Mouse (Mus musculus) erythroblast, embryonic 14.5 days (primary cell): ENCODE data around the gene Slc29a3. TPM values are rescaled to one million over a fixed set of nuclear protein-coding genes. Genes with fewer than 3 reads are reported as not detected.

Experiments used
- H3K27me3 ChIP-seq: 2 replicates; pipeline ENCODE4 v1.6.1; 2012; ENCODE audit warnings: inconsistent platforms; ENCODE audit not compliant: control insufficient read depth
- H3K36me3 ChIP-seq: 2 replicates; pipeline ENCODE4 v1.6.1; 2012; ENCODE audit warnings: mild to moderate bottlenecking, inconsistent platforms; ENCODE audit not compliant: control insufficient read depth
- H3K4me1 ChIP-seq: 2 replicates; pipeline ENCODE4 v1.6.1; 2012; ENCODE audit warnings: inconsistent platforms; ENCODE audit not compliant: control insufficient read depth
- H3K4me3 ChIP-seq: replicated peaks from 2 replicates; pipeline ENCODE3; 2012; ENCODE audit warnings: moderate library complexity, mild to moderate bottlenecking, inconsistent platforms
- H3K9me3 ChIP-seq: 2 replicates; pipeline ENCODE4 v1.6.1; 2012; ENCODE audit warnings: low read length, inconsistent platforms, mixed read lengths; ENCODE audit not compliant: control insufficient read depth
- GATA1 ChIP-seq: IDR thresholded peaks from 2 replicates; pipeline ENCODE4 v1.6.1; 2012; ENCODE audit warnings: low read length, inconsistent platforms, mixed read lengths
- TAL1 ChIP-seq: IDR thresholded peaks from 3 replicates; pipeline ENCODE4 v1.6.1; 2012; ENCODE audit warnings: low read length, inconsistent platforms, mixed read lengths
- polyA plus RNA-seq: library from polyadenylated mRNA; stranded (reverse); fragments of >175 nt; gene quantifications from 2 replicates; pipeline ENCODE4 v1.2.3, GENCODE M21; 2012

Gene Slc29a3
- polyA plus RNA-seq, 1 experiment = 0.01 TPM

DNA sequence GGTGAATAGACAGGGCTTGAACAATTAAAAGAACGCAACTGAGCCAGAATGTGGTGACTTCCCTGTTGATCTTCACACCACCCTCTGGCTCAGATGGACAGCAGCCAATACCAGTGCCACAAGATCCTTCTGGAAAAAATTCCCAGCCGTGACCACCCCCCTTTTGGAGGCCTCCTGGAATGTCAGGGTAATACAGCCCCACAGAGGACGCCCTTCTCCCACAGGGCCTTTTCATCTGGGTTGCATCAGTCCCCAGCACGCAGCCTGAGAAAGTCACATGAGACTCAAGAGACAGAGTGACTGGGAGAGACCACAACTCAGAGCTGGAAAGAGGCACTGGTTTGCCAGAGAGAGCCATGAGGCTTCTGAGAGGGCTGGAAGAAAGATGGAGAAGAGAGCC, 18.3 kb upstream of the Slc29a3 start:
- Histone ChIP-seq H3K27me3 (no peaks in the 10 kb centered on the region), H3K36me3 (no peaks in the 10 kb centered on the region), H3K9me3 (no peaks in the 10 kb centered on the region), H3K4me3 (no peak overlapping the region), H3K4me1 (no peaks in the 10 kb centered on the region)
- TF ChIP-seq TAL1 (no peak), GATA1 (no peak)

DNA sequence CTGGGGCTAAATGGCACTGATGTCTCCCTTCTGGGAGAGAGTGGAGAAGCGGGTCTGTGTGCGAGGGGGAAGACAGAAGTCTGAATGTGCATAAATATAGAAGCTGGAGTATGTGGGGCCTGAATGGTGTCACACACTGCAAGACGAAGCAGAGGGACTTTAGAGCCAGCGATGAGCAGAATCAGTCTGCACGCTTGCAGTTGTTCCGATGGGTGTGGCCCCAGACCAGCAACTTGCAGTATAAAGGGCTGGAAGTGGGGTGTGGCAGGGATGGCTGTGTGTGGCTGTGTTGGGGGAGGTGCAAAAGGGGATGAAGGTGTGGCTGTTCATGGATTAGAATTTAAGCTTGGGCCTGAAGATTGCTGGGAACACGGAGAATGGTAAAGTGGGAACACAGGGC, 16.0 kb upstream of the Slc29a3 start:
- TF ChIP-seq GATA1 (no peak), TAL1 (no peak)
- Histone ChIP-seq H3K9me3 (no peaks in the 10 kb centered on the region), H3K27me3 (no peaks in the 10 kb centered on the region), H3K4me3 (no peak overlapping the region), H3K4me1 (no peaks in the 10 kb centered on the region), H3K36me3 (no peaks in the 10 kb centered on the region)

DNA sequence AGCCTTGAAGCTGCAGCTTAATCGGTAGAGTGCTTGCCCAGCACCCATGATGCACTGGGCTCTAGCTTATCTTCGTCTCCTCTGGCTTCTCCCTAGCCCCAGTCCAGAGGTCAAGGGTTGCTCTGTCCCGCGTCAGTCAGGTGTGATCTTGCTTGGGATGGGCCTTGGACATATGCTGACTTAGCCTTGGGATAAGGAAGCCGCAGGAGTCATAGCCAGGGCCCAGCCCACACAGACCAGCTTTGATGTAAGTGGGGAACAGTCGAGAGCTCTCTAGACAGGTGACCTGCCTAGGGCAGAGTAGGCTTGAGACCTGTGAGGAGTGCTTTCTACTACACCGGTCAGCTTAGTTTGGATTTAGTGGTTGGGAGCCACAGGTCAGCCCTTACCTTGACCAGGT, 14.8 kb upstream of the Slc29a3 start:
- TF ChIP-seq GATA1 = no peak
- no peak for TF ChIP-seq TAL1
- H3K4me3 ChIP-seq = no peak overlapping the region
- H3K27me3 ChIP-seq = no peaks in the 10 kb centered on the region
- H3K36me3 ChIP-seq = no peaks in the 10 kb centered on the region
- H3K9me3 ChIP-seq = no peaks in the 10 kb centered on the region
- H3K4me1 ChIP-seq = no peaks in the 10 kb centered on the region

DNA sequence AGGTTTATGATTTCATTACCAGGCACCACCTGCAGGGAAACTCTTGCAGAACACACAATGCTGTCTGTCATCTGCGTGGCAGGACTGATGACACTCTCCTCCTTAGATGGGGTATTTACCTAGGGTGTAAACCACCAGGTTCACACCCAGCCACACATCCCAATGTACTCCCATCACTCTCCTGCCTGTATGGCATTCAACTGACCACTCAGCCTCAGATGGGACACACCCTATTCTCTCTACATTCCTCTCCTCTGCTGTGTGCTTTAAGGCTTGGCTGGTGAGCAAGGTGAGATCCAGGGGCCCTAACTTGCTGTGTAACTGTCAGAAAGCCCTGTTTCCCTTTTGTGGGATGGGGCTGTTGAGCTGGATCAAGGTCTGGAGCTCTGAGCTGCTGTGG, 9.5 kb upstream of the Slc29a3 start:
- H3K27me3 ChIP-seq = no peaks in the 10 kb centered on the region
- H3K9me3 ChIP-seq = no peaks in the 10 kb centered on the region
- H3K4me1 ChIP-seq = no peaks in the 10 kb centered on the region
- TF ChIP-seq GATA1 = no peak
- TF ChIP-seq TAL1 = no peak
- H3K4me3 ChIP-seq = no peak overlapping the region
- no peaks in the 10 kb centered on the region for H3K36me3 ChIP-seq

DNA sequence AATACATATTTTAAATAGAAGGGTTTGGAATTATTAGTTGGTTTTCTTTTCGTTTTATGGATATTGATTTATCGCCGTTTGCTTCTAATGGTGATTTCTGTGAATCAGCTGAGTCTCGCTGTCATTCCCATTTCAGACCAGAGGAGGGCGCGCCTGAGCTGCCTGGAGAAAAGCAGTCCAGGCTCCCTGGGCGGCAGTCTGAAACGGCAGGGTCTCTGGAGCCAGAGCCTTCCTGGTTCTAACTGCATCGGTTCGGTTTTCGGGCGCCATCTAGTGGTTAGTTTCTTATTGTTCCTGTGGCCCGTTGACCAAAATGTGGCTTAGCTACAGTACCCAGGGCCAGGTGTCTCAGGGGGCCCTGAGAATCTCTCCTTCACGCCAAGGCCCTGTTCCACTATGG, 7.8 kb upstream of the Slc29a3 start:
- no peaks in the 10 kb centered on the region; the same call in 1 of the 2 replicates for H3K9me3 ChIP-seq
- no peaks in the 10 kb centered on the region for H3K27me3 ChIP-seq
- H3K4me1 ChIP-seq = no peaks in the 10 kb centered on the region
- no peak overlapping the region for H3K4me3 ChIP-seq
- H3K36me3 ChIP-seq = no peaks in the 10 kb centered on the region
- TF ChIP-seq TAL1 (no peak), GATA1 (no peak)

DNA sequence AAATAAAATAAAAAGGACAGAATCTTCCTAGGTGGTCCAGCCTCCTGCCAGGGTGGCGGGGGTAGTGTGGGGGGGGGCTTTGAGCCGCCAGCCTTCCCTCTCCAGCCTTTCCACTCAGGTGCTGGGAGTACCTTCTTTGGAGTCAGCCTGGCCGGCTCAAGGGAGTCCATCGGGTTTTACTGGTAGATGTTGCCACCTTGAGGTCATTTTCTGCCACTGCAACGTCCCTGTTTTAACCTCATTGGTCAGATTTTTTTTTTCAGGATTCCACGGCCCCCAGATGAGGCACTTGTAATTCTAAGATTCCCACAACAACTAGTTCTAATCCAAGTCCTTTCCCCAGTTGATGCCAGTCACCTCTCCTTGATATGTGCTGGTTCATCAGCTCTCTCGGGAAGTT, 4.4 kb upstream of the Slc29a3 start:
- Histone ChIP-seq H3K9me3 (no peaks in the 10 kb centered on the region; the same call in 1 of the 2 replicates), H3K4me1 (peaks cover 14% of the 10 kb centered on the region), H3K36me3 (no peaks in the 10 kb centered on the region), H3K27me3 (no peaks in the 10 kb centered on the region), H3K4me3 (no peak overlapping the region)
- TF ChIP-seq TAL1 (no peak), GATA1 (no peak)

DNA sequence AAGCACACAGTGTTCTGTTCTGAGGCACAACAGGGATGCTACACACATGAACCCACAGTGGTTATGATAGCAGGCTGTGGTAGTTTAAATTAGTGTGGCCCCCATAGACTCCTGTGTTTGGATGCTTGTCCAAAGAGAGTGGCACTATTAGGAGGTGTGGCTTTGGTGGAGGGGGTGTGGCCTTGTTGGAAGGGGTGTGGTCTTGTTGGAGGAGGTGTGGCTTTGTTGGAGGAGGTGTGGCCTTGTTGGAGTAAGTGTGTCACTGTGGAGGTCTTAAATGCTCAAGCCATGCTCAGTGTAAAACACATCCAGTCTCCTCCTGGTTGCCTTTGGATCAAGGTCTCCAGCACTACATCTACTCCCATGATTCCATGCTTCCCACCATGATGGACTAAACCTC, 3.6 kb upstream of the Slc29a3 start:
- H3K4me3 ChIP-seq = no peak overlapping the region
- H3K27me3 ChIP-seq = no peaks in the 10 kb centered on the region
- H3K4me1 ChIP-seq = peaks cover 17% of the 10 kb centered on the region
- no peak for TF ChIP-seq GATA1
- no peak for TF ChIP-seq TAL1
- H3K36me3 ChIP-seq = no peaks in the 10 kb centered on the region
- H3K9me3 ChIP-seq = no peaks in the 10 kb centered on the region; the same call in 1 of the 2 replicates

DNA sequence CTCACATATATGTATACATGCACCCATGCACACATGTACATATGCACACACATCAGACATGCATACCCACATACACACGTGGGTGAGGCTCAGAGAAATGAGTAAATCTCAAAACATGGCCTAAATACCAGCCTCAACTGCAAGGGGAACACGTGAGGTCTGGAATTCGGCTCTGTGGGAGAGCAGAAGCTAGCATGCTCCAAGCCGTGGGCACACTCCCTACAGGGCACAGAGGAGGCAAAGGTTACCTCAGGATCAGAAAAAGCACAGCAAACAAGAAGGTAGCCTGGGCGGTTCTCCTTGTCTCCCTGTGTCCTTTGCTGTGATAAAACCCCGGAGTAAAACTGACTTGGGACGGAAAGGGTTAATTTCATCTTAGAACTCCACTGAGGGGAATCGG, 1.3 kb upstream of the Slc29a3 start:
- Histone ChIP-seq H3K4me1 (peaks cover 17% of the 10 kb centered on the region), H3K4me3 (no peak overlapping the region), H3K36me3 (peaks cover 4% of the 10 kb centered on the region; the same call in 1 of the 2 replicates), H3K9me3 (no peaks in the 10 kb centered on the region; the same call in 1 of the 2 replicates), H3K27me3 (no peaks in the 10 kb centered on the region)
- no peak for TF ChIP-seq TAL1
- TF ChIP-seq GATA1 = no peak

DNA sequence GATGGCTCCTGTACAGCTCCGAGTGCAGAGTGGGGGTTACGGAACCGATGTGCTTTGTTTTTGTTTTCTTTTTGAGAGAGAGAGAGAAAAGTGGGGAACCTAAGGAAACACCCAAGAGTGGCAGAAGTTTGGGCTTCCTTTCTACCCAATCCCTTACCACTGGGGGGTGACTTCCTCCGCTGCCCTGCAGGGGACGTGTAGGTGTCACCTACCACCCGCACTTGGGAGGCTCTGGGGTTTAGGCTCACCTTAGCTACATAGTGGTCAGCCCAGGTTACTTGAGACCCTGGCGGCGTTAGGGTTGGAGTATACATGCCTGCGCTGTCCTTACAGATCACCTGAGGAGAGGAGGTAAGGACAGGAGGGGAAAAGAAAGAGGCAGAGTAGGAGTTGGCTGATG, 667 bp upstream of the Slc29a3 start:
- Histone ChIP-seq H3K36me3 (peaks cover 7% of the 10 kb centered on the region; the same call in 1 of the 2 replicates), H3K27me3 (no peaks in the 10 kb centered on the region), H3K4me3 (no peak overlapping the region), H3K9me3 (no peaks in the 10 kb centered on the region; the same call in 1 of the 2 replicates), H3K4me1 (peaks cover 17% of the 10 kb centered on the region)
- no peak for TF ChIP-seq GATA1
- TF ChIP-seq TAL1 = no peak

DNA sequence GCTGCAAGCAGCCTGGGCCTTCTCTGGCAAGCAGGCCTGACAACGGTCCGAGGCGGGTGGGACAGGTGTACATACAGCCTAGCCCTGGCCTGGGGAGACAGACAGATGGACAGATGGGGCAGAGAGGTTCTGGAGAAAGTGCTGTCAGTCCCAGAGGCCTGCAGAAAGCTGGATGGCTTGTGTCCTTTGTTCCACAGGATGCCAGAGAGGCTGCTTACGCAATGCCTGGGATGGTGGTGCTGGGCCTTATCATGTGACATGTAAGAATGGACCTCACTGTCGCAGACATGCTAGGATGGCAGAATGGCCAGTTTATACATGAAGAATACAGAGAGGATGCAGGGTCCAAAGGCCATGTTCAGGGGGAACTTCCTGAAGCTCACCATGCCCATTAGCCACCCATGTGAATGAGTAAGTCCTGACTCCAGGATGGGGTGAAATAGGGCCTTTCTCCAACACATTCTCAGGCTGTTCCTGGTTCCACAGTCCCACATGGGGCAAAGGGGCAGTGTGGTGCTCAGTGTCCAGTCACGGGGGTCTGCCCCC, 4.9 kb downstream of the Slc29a3 start:
- H3K27me3 ChIP-seq = no peaks in the 10 kb centered on the region
- H3K4me3 ChIP-seq = no peak overlapping the region
- H3K4me1 ChIP-seq = peaks cover 10% of the 10 kb centered on the region
- peaks cover 7% of the 10 kb centered on the region; the same call in 1 of the 2 replicates for H3K36me3 ChIP-seq
- H3K9me3 ChIP-seq = no peaks in the 10 kb centered on the region
- TF ChIP-seq GATA1 = no peak
- no peak for TF ChIP-seq TAL1
